Mouse (Mus musculus) hindbrain, embryonic 14.5 days (tissue): ENCODE measurements around the gene Abca12. TPM values are rescaled to one million over a fixed set of nuclear protein-coding genes. Genes with fewer than 3 reads are reported as not detected.

Experiments
- ATAC-seq: fragments of 200-750 bp; cut with Nextera tagmentation; 2 replicates; pipeline ENCODE4 v1.8.0; 2017; ENCODE audit warnings: moderate number of reproducible peaks, mild to moderate bottlenecking, moderate TSS enrichment, moderate library complexity; ENCODE audit not compliant: low FRiP score
- DNase-seq: peaks from one replicate; pipeline ENCODE4 v3.0.0-alpha.2; 2015; ENCODE audit warnings: low spot score
- H3K27ac ChIP-seq: fragments of 300-500 bp; sonication (generic); 2 replicates; pipeline ENCODE4 v1.5.1; 2014; ENCODE audit warnings: mild to moderate bottlenecking, moderate library complexity
- H3K27me3 ChIP-seq: fragments of 300-500 bp; sonication (generic); 2 replicates; pipeline ENCODE4 v1.6.1; 2014; ENCODE audit warnings: mild to moderate bottlenecking, low read length, mixed read lengths; ENCODE audit not compliant: control insufficient read depth, insufficient read depth
- H3K36me3 ChIP-seq: fragments of 300-500 bp; sonication (generic); replicated peaks from 2 replicates; pipeline ENCODE4 v1.6.1; 2014; ENCODE audit not compliant: control insufficient read depth, insufficient read depth
- H3K4me1 ChIP-seq: fragments of 300-500 bp; sonication (generic); replicated peaks from 2 replicates; pipeline ENCODE4 v1.6.1; 2014; ENCODE audit warnings: antibody characterized with exemption, low read length, mixed read lengths; ENCODE audit not compliant: control insufficient read depth, insufficient read depth
- H3K4me2 ChIP-seq: fragments of 300-500 bp; sonication (generic); replicated peaks from 2 replicates; pipeline ENCODE4 v1.6.1; 2014; ENCODE audit warnings: mild to moderate bottlenecking, moderate library complexity
- H3K4me3 ChIP-seq: fragments of 300-500 bp; sonication (generic); replicated peaks from 2 replicates; pipeline ENCODE4 v1.5.1; 2014; ENCODE audit warnings: mild to moderate bottlenecking, low read length
- H3K9ac ChIP-seq: fragments of 300-500 bp; sonication (generic); 2 replicates; pipeline ENCODE4 v1.6.1; 2014
- H3K9me3 ChIP-seq: fragments of 300-500 bp; sonication (generic); 2 replicates; pipeline ENCODE4 v1.6.1; 2016; ENCODE audit warnings: low read length; ENCODE audit not compliant: control insufficient read depth
- WGBS: fragments of 180-500 bp; shearing (Covaris S2); extraction: QIAGEN DNeasy Blood & Tissue Kit; methylation state at CpG from one replicate; pipeline ENCODE4 v1.1.7; 2014; 5-methylcytosine and 5-hydroxymethylcytosine counted together
- polyA plus RNA-seq: library from polyadenylated mRNA; unstranded; fragments of >200 nt; fragmentation: Nextera tagmentation; extraction: Ambion mirVana; gene quantifications from 2 replicates; pipeline ENCODE4 v1.2.1, GENCODE M21; 2014

Gene Abca12
- polyA plus RNA-seq, 1 experiment from 2014 or later: 0.08 TPM

DNA sequence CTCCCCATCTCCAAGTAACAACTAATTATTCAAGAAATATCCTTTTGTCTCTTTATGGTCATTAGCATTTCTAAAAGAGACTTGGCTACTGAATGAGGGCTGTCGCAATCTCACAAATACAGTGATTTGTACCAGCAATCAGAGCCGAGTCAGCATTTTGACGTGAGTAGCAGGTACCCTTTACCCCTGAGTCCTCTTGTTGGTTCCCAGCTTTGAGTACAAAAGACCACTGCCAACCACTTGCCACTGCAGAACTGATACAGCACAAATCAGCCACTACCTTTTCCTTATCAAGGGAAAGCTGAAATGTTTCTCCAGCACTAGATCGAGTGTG lies 72.5 kb downstream of the Abca12 start:
- H3K9me3 ChIP-seq: no peaks in the 10 kb centered on the region
- WGBS: 45% methylated on average over 4 of the region's 4 CpGs
- H3K4me3 ChIP-seq: no peak overlapping the region
- no peak overlapping the region for H3K4me2 ChIP-seq
- no peak overlapping the region for H3K9ac ChIP-seq
- no peak overlapping the region for H3K27ac ChIP-seq
- H3K27me3 ChIP-seq: no peaks in the 10 kb centered on the region
- no peak for DNase-seq
- no peak for ATAC-seq
- no peaks in the 10 kb centered on the region for H3K36me3 ChIP-seq
- H3K4me1 ChIP-seq: peaks cover 6% of the 10 kb centered on the region; the same call in 1 of the 2 replicates

DNA sequence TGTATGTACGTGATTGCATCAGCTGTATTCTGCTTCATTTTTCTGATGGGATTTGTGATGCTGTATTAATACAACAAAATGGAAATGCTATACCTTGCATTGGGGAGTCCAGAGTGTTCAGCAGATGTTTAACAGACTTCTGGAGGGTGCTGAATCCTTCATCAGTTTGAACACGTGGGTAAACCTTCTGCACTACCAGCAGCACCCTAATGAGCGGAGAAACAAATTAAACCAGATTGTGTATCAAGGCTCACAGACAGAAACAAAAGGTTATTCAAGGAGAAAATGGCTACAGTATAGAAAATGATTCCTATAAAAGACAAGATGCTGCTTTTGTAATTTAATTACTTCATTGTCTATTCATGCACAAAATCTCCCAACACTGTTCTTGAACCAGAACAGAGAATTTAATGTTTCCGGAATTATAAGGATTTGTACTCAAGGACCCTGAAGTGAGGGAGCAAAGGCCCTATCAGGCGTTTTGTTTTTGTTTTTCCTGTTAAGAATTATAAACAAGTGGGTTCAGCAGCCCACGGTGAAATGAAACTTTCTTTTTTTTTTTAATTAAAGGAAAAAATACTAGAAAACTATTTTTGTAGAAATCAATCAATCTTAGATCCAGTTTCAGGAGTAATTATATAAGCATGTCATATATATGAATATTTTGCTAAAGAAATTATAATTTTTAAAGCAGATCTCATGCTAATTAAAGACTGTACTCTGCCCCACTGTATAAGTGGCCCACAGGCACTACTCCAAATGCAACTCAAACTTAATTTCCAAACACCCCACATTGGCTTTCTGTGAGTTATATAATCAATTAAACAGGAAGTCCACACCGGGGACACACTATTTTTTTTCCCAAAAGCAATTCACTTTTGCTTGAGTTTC lies 73.1 kb downstream of the Abca12 start:
- no peak overlapping the region for H3K4me3 ChIP-seq
- H3K27ac ChIP-seq: no peak overlapping the region
- peaks cover 6% of the 10 kb centered on the region; the same call in 1 of the 2 replicates for H3K4me1 ChIP-seq
- no peaks in the 10 kb centered on the region for H3K36me3 ChIP-seq
- H3K4me2 ChIP-seq: no peak overlapping the region
- WGBS: 47% methylated on average over 7 of the region's 7 CpGs
- no peaks in the 10 kb centered on the region for H3K27me3 ChIP-seq
- no peak overlapping the region for H3K9ac ChIP-seq
- DNase-seq (no peak), ATAC-seq (no peak)
- H3K9me3 ChIP-seq: no peaks in the 10 kb centered on the region

DNA sequence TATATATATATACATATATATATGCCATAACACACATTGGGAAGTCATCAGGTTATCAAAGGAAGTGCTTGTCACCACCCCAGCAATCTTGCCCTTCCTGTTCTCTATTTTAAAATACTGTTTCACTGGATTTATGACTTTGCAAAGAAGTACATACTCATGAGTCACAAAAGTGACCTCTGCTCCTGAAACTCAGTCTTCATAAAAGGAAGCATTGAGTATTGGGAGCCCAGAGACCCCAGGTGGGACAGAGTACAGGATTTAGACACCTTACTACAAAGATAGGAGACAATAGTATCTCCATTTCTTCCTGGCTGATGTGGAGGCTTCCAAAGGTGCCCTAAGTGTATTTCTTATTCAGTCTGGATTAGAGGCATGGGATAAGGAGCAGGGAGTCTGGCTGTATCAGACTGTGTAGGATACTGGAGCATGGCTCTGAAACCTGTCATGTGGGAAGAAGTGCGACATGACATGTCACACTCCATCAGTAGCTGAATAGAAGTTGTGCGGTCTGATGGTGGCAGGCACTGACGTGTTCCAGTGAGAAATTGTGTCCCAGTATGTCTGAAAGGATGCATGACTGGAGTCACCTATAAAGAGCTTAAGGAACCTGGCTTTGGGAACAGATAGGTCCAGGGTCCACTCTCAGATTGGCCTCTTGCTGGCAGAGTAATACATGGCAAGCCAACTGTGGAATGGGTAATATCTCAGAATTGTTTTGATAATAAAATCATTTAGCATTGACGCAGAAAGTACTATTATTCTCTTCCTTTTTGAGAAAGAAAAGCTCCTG lies 76.0 kb downstream of the Abca12 start:
- WGBS: 87% methylated on average over 4 of the region's 4 CpGs
- Histone ChIP-seq H3K27ac (no peak overlapping the region), H3K9ac (no peak overlapping the region), H3K9me3 (no peaks in the 10 kb centered on the region), H3K36me3 (no peaks in the 10 kb centered on the region), H3K4me2 (no peak overlapping the region), H3K4me1 (peaks cover 6% of the 10 kb centered on the region; the same call in 1 of the 2 replicates), H3K27me3 (no peaks in the 10 kb centered on the region), H3K4me3 (no peak overlapping the region)
- no peak for DNase-seq
- no peak for ATAC-seq

DNA sequence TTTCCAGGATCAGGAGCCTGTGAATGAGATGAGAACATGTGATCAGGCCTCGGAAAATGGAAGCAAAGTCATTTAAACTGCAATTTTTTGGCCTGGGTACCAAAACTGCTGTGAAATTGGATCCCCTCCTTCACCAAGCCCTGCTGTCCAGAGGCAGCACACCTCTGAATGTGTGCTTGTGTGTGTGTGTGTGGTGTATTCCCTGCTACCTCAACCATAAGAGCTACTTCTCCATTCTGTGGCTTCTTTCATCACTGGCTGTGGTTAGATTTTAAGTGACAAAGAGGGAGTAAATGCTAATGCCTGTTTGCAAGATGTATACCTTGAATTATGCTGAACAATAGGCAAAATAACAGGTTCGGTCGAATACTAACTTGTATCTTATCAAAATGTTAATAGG lies 84.4 kb downstream of the Abca12 start:
- Histone ChIP-seq H3K4me3 (no peak overlapping the region), H3K4me2 (no peak overlapping the region), H3K9ac (no peak overlapping the region), H3K27me3 (no peaks in the 10 kb centered on the region), H3K36me3 (no peaks in the 10 kb centered on the region), H3K9me3 (no peaks in the 10 kb centered on the region), H3K27ac (no peak overlapping the region), H3K4me1 (no peaks in the 10 kb centered on the region)
- ATAC-seq (no peak), DNase-seq (no peak)
- 87% methylated on average over 3 of the region's 3 CpGs for WGBS

DNA sequence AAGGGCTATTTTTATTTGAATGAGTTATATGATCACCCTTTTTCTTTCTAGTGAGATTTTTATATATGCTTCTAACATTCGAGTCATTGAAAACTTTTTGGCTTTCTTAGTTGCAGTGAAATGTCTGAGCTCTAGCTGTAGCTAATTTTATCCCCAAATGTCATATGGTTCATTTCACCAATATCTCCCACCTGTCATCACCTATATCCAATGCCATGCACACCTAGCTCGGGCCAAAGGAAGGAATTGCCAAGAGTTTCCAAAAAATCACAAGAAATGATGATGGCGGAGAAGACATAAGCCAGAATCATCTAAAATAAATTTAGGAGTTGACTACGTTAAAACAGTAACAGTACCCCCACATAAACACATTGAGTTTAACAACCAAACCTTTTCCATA lies 102.5 kb downstream of the Abca12 start:
- ATAC-seq: no peak
- WGBS: 95% methylated on average over 4 of the region's 4 CpGs
- H3K4me3 ChIP-seq: no peak overlapping the region

DNA sequence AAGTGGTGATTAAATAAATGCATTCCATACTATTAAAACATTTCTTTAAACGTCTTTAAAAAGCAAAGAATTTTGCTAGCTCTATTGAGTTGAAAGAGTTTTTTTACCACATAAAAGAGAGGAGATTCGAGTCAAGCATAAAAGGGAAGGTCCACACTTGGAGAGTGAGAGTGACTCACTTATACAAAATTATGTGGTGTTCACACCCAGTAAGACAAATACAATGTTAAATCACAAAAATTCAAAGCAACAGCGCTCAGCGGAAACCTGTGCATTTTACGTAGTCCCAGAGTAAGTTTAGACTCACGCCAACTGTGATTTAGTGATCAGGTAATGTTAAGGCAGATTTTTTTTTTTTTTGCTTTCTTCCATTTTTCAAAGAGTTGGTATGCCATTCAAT lies 104.1 kb downstream of the Abca12 start:
- no peak for DNase-seq
- H3K36me3 ChIP-seq: no peaks in the 10 kb centered on the region
- H3K4me2 ChIP-seq: no peak overlapping the region
- no peaks in the 10 kb centered on the region for H3K27me3 ChIP-seq
- H3K9me3 ChIP-seq: no peaks in the 10 kb centered on the region
- no peak for ATAC-seq
- no peak overlapping the region for H3K4me3 ChIP-seq
- no peak overlapping the region for H3K27ac ChIP-seq
- H3K4me1 ChIP-seq: peaks cover 8% of the 10 kb centered on the region; the same call in 1 of the 2 replicates
- H3K9ac ChIP-seq: no peak overlapping the region
- WGBS: 91% methylated on average over 6 of the region's 6 CpGs

More for the DNA sequence above, 102.5 kb downstream of the Abca12 start:
- no peak overlapping the region for H3K9ac ChIP-seq
- H3K4me2 ChIP-seq: no peak overlapping the region
- H3K27ac ChIP-seq: no peak overlapping the region
- H3K27me3 ChIP-seq: no peaks in the 10 kb centered on the region
- no peaks in the 10 kb centered on the region for H3K4me1 ChIP-seq
- H3K9me3 ChIP-seq: no peaks in the 10 kb centered on the region
- H3K36me3 ChIP-seq: no peaks in the 10 kb centered on the region
- no peak for DNase-seq

DNA sequence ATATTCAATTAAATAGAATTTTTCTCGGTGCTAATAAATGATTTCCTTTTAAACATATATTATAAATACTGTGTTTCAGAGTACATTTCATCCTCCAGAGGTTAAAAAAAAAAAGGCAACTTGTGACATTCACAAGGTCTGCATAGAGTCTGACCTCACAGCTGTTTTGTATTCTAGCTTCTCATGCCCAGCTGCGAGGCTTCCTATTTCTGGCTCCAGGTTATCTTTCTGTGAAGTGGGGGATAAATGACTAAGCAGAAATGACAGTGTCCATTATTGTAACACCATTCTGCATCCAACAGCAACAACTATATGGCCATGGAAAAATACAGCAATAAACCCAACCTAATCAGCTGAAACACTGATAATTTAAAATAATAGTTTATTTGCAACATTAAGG lies 107.3 kb downstream of the Abca12 start:
- H3K4me3 ChIP-seq: no peak overlapping the region
- H3K27ac ChIP-seq: no peak overlapping the region
- no peaks in the 10 kb centered on the region for H3K36me3 ChIP-seq
- no peaks in the 10 kb centered on the region for H3K27me3 ChIP-seq
- ATAC-seq: no peak
- 55% methylated on average over 2 of the region's 2 CpGs for WGBS
- H3K4me2 ChIP-seq: no peak overlapping the region
- H3K9ac ChIP-seq: no peak overlapping the region
- no peaks in the 10 kb centered on the region for H3K9me3 ChIP-seq
- DNase-seq: no peak
- peaks cover 8% of the 10 kb centered on the region; the same call in 1 of the 2 replicates for H3K4me1 ChIP-seq

DNA sequence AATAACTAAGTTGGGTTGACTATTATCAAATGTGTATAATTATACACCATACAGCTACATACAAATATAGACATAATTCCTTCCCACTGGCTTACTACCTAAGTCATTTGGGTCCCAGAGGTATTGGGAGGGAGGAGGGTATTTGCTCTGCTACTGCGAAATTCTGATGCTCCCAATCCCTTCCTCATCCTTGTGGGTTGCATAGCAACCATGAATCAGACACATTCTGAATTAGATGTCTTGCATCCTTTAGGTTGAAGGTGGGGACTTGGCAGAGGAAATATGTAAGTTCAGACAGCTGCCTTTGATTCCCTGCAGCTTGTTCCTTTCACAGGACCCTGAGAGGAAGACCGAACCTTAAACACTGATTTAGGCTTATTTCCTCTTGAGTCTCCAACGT lies 108.5 kb downstream of the Abca12 start:
- 39% methylated on average over 3 of the region's 3 CpGs for WGBS
- H3K27ac ChIP-seq: no peak overlapping the region
- H3K27me3 ChIP-seq: no peaks in the 10 kb centered on the region
- H3K36me3 ChIP-seq: no peaks in the 10 kb centered on the region
- peaks cover 8% of the 10 kb centered on the region; the same call in 1 of the 2 replicates for H3K4me1 ChIP-seq
- ATAC-seq: no peak
- H3K4me3 ChIP-seq: no peak overlapping the region
- no peak overlapping the region for H3K4me2 ChIP-seq
- no peak for DNase-seq
- H3K9me3 ChIP-seq: no peaks in the 10 kb centered on the region
- no peak overlapping the region for H3K9ac ChIP-seq

DNA sequence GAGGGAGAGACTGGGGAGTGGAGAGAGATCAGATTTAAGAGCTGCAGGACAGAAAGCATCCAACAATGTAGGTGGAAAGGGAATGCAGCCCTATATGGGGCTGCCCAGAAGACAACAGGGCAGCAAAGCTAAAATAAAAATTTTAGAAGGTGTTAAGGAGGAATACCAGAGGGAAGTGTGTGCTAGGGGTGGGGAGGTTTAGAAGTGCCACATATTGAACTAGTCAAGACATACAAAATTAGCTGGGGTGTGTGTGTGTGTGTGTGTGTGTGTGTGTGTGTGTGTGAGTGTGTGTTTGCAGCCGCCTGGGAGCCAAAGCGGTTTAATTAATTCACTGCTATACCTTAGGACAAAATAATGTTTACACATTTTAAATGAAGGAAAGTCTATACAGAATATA lies 110.1 kb downstream of the Abca12 start:
- Histone ChIP-seq H3K4me2 (no peak overlapping the region), H3K4me1 (peaks cover 8% of the 10 kb centered on the region; the same call in 1 of the 2 replicates), H3K36me3 (no peaks in the 10 kb centered on the region), H3K27me3 (no peaks in the 10 kb centered on the region), H3K4me3 (no peak overlapping the region), H3K9ac (no peak overlapping the region), H3K9me3 (no peaks in the 10 kb centered on the region), H3K27ac (no peak overlapping the region)
- 89% methylated on average over 2 of the region's 2 CpGs for WGBS
- no peak for DNase-seq
- no peak for ATAC-seq
